Mouse (Mus musculus) induced T-regulatory cell, adult 2 months (primary cell): ENCODE results near the gene Dnm2.
"Not testable (repeated sequence)": the region's sequence is repeated elsewhere in the genome, so short reads cannot be mapped to it uniquely, and the experiment has no call there.

Experiments used
- DNase-seq: peaks from one replicate; pipeline ENCODE4 v3.0.0-alpha.2; 2012; ENCODE audit warnings: low read depth

The Dnm2 gene

DNA sequence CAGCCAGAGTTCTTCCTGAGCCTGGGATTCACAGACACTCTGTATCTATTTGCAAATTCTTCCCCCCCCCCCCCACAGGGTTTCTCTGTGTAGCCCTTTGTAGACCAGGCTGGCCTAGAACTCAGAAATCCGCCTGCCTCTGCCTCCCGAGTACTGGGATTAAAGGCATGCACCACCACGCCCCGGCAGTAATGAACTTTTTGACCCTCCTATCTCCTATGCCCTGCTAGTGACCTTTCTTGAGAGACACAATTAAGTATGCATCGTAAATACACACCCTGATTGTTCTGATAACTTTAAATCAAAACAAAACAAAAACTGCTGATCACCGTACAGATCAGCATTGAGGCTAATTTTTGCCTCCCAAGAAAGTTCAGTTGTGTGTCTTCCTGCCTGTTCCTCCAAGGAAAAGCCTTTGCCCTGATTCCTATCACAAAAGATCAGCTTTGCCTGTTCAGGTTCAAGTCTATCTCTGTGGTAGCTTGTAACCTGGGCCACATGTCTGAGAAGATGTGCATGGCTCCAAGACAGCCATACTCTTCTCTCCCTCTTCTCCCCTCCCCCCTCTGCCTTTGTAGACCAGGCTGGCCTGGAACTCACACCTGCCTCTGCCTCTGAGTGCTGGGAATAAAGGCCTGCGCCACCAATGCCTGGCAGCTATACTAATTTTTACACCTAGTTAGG, 31.7 kb downstream of the Dnm2 start:
- peak; percentile 21 for DNase-seq

DNA sequence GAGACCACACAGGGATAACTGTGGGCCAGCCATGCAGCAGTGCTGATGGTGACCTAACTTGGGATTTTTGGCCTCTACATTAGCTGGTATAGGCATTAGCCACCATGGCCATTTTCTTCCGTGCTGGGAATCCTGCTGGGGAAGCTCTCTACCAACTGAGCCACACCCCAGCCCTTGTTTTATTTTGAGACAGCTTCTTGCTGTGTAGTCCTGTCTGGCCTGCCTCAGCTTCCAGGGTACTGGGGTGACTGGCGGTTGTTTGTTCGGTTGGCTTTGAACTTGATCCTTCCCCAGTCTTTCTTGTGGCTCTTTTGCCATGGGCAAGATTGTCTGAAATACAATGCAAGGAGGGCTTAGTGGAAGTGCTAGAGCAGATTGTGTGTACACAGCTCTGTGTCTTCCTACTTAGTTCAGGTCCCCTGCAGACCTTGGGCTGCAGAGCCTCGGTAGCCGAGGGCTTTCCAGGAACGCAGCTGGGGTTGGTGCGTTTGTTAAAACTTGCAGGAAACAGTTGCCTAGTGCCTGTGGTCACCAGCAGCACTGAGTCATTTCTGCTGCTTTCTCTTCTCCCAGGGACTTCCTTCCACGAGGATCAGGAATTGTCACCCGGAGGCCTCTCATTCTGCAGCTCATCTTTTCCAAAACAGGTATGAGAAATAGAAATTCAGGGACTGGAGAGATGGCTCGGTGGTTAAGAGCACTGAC, 32.4 kb downstream of the Dnm2 start:
- no peak for DNase-seq

DNA sequence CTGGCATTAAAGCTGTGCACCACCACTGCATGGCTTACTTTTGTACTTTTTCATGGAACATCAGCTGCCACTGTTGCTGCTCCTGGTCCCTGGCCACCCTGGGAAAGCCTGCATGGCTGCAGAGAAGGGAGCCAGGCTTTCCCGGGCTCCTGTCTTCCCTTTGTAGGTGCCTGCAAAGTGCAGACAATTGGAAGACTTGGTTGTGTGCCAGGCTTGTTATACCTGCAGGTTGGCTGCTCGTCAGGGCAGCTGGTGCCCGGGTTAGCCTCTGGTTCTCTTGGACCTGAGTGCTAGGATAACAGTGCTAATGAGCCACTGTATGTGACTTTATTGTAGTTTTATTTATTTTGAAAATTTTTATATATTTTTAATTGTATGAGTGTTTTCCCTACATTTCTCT, 34.1 kb downstream of the Dnm2 start:
- no peak for DNase-seq

DNA sequence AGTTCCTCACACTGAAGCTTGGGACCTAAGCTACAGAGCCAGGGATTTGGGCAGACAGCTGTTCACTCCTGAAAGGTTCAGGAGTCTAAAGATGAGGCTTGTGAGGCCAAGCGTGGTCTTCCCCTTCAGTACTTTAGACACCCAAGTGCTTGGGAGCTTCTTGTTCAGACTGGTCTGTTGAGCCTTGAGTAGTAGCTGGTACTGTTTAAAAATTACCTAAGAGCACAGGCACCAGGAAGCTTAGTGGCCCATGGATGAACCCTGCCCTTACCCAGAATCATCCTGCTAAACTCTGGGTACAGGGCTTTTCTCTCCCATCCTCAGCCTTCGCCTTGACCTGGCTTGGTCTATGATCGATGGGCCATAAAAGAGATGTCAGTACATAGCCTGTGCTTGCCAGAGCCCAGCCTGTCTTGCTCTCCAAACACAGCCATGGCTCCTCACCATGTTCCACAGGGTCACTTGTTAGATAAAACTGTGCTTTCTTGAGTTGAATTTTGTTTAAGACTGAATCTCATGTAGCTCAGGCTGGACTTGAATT, 35.8 kb downstream of the Dnm2 start:
- DNase-seq = no peak

DNA sequence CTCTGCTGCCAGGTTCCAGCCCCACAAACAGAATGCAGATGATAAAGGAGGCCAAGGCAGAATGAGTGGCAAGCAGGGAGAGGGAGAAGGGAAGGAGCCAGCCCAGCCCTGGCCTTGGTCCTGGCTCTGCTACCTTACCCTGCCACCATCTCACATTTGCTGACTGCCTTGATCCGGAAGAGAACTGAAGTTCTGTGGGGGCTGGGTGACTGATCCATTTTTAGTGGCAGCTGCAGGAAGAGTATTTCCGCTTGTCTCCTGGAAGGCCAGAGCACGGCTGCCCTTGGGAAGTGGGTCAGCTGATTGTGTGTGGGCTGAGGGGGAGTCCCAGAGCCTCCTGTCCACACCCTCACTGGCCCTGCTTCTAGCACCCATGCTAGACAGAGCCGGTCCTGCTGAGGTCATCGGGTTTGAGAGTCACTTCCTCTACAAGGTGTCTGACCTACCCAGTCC, 38.5 kb downstream of the Dnm2 start:
- DNase-seq = peak; percentile 35

DNA sequence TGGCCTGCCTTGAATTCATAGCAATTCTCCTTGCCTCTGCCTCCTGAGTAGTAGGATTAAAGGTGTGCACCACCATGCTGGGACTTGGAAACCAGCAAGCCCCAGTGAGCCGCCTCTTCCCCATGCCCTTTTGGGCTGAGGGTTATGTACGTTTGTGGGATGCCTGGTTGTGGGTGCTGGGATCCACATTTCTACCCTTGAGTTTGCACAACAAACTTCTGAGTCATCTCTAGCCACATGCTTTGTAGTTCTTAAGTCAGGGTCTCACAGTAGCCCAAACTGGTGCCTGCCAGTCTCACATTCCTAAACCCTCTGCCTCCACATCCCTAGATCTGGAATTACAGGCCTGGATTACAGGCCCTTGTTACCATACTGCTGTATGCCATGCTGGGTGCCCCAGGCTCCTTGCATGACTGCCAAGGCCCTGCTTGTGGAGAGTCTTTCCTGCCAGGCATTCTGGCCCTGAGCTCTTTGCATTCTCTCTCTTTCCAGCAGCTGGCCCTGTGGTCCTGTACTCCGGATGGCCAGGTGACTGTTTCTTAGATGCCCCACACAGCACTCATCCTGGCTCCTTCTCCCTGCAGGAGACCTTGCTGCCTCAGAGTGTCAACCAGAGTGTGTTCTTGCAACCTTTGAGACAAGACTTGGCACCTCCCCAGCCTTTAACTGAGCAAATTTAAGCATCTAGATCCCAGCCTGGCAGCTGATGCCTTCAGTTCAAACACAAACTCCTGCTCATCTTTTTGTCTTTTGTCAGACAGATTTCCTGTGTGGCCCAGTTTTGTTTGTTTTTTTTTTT, 39.3 kb downstream of the Dnm2 start:
- no peak for DNase-seq

DNA sequence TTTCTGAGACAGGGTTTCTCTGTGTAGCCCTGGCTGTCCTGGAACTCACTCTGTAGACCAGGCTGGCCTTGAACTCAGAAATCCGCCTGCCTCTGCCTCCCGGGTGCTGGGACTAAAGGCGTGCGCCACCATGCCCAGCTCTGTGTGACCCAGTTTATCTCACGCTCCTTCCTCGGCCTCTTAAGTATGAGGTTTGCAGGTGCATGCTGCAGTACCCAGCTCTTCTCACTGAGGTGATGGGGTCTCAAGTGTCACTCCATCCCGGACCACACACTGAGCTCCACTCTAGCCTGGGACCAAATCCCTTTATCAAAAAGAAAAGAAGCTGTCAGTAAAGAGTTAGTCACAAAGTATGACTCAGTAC, 39.8 kb downstream of the Dnm2 start:
- DNase-seq = not testable (repeated sequence)

DNA sequence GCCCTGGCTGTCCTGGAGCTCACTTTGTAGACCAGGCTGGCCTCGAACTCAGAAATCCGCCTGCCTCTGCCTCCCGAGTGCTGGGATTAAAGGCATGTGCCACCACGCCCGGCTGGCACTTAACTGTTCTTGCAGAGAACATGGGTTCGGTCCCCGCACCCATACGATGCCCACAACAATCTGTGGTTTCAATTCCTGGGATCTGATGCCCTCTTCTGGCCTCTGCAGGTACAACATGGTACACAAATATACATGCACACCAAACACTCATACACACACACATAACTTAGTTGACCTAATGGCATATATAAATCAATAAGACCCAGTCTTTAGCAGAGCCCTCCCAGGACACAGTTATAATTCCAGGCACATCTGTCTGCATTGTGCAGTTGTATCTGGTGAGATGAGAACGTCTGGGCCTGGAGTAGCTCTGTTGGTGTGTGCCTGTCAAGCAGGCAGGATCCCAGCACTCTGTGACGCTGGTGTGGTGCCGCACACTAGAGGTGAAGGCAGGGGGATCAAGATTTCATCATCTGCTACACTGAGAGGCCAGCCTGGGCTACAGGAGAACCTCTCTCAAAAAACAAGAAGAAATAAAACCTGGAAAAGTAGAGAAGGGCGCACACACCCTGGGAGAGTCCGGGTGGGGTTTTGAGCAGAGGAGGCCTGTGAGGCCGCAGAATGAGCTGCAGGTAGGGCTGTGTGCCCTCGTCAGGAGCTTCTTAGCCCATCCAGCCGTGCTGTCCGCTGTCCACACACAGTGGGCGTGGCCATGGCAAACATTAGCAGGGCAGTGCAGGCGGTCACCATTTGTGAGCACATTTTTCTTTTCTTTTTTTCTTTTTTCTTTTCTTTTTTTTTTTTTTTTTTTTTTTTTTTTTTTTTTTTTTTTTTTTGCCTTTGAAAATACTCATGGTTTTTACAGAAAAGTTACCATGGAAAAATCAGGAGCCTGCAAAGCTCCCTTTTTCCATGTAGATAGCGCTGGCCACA, 44.6 kb downstream of the Dnm2 start:
- peak; percentile 79 for DNase-seq

DNA sequence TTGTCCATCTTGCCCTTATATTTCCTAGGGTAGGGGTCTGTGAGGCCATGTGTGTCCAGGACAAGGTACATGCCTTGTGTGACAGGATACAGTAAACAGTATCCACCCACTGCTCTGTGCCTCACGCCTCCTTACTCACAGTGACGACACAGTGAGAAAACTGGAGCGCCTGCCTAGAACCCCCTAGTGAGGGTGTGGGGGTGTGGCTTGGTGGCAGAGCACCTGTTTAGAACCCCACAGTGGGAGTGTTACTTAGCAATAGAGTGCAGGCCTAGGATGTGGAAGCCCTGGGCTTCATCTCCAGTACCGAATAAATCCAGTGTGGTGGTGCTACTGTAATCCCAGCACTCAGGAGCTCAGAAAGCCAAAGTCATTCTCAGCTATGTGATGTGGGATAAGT, 48.2 kb downstream of the Dnm2 start:
- no peak for DNase-seq

DNA sequence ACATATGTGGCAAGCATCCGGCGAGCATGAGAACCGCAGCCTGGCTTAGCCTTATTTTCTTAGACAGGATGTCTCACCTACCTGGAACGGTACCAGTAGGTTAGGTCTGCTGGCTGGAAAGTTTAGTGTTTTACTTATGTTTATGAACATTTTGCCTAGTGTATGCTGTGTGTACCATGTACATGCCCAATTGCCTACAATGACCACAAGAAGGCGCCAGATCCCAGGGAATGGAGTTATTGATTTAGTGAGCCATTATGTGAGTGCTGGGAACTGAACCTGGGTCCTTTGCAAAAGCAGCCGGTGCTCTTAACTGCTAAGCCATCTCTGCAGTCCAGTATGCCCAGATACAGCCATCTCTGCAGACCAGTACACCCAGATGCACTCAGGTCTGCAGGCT, 53.0 kb downstream of the Dnm2 start:
- peak; percentile 30 for DNase-seq

DNA sequence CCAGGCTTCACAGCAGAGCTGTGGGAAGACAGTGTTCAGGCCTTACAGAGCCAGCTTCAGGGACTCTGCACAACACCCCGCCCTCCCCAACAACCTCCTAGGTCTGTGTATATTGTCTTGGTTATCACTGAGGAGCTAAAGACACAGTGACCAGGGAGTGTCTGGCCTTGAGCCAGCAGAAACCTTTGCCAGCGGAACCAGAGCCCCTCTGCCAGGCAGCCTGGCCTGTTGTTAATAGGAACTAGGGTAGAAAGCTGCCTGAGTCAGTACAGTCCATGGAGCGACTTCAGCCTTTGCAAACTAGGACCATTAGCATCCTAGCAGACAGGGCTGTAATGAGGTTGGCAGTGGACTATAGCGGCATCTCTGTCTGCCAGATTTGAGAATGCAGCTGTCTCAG, 59.4 kb downstream of the Dnm2 start:
- no peak for DNase-seq

DNA sequence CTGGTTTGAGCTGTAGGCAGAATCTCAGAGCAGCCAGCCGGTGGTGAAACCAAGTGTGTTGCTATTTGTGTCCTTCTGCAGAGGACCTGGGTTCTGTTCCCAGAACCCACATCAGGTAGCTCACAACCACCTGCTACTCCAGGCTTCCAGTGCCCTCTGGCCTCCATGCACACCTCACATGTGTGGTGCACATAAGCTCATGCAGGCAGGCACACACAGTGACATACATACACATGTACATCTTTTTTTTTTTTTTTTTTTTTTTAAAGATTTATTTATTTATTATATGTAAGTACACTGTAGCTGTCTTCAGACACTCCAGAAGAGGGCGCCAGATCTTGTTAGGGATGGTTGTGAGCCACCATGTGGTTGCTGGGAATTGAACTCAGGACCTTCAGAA, 63.5 kb downstream of the Dnm2 start:
- DNase-seq = not testable (repeated sequence)

DNA sequence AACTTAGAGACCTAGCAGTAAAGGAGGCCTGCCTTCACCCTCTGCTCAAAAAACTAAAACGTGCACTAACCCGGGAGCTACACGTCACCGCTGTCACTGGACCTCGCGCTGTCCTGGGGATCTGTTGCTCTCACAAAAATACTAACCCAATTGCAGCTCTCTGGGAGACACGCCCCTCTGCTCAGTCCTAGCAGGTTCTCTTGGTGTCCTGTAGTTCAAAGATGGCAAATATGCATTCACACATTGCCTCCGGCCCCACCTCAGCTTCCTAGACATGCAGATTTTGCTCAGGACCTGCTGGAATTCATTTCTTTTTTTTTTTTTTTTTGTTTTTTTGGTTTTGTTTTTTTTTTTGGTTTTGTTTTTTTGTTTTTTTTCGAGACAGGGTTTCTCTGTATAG, 66.0 kb downstream of the Dnm2 start:
- no peak for DNase-seq

DNA sequence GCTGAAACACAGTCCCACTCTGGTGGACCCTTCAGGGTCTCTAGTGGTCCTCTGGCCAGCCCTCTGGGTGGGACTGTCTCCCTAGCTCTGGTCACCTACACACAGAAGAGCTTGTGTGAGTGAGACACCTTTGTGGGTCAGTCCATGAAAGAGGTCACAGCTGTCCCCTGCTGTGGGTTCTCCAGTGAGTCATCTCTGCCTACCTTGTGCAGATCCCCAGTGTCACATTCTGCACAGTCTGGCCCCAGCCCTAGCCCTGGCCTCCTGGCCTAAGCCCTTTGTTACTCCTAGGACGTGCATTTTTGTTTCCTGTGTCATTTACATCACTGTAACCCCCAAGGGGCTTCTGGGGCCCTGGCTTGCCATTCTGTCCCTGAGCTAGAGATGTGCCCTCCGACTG, 69.2 kb downstream of the Dnm2 start:
- DNase-seq = no peak

DNA sequence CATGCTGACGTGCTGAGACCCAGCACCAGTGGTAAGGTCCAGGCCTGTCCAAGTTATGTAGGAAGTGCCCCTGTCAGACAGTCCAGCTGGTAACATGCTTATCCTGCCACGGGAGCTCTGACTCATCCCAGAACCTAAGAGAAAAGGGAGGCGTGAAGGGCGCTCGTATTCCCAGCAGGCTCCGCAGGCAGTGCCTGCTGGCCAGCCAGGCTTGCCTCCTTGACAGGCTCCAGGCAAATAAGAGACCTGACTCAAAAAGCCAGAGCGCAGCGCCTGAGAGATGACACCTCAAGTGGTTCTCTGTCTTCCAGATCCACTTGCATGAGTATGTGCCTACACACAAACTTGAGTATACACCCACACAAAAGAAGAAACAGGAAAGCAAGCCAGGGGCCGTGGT, 70.0 kb downstream of the Dnm2 start:
- no peak for DNase-seq

DNA sequence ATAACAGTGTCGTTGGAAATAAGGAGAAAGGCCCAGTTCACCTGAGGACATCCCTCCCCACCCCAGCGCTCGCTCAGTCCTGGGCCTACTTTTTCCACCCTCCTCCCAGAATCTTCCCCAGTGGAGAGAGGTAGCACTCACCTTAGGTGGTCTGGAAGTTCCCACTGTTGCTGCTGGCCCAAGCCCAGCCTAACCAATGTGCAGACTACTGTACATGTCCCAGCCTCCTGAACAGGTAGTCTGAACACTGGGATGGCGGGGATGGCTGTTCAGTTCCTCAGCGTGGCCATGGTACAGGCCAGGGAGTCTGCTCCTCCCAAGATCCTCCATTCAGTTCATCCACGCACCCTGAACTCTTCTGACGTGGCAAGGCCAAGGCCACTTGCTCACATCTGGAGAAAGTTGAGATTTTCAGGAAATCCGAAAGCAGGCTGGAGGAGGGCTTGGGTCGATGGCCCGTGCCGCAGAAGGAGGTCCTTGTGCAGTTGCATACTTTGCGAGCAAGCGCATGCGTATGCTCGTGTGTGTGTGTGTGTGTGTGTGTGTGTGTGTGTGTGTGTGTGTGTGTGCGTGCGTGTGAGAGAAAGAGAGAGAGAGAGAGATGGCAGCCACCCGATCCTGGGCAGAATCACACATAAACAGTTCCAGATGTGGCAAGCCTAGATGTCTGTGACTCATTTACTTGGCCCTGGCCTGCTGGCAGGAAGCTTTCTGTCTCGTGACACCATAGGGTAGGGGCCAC, 71.8 kb downstream of the Dnm2 start:
- no peak for DNase-seq

DNA sequence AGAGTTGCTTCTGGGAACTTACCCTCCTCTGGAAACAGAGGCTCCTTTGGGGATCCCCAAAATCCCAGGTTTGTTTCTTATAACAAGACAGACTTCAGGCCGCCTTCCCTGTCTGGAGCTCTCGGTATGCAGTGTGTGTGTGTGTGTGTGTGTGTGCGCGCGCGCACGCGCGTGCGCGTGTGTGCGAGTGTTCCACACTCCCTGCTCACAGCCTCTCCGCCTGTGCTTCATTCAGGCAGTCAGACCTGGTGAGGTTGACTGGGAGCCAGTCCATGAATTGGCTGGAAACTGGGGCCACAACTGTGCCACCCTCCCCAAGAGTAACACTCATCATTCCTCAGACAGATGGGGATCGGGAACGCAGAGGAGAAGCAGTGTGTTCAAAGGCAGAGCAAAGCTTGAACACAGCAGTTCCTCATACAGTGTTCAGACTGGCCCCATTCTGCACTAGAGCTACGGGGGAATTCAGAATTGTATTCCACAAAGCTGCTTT, 72.4 kb downstream of the Dnm2 start:
- DNase-seq = no peak

DNA sequence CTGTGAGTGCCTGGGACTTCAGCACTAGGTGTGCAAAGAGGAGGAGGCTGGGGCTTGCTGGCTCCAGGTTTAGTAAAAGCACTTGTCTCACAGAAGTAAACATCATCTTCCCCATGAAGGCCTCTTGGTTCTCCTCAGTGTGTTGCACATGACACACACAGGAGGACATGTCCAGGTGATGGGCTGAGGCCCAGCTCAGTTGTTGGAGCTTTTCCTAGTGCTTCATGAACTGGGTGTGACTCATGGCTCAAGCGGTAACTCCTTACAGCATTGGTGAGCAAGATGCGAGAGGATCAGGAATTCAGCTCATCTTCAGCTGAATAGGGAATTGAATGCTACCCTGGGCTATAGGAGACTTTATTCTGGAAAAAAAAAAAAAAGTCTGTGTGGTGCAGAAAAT, 73.0 kb downstream of the Dnm2 start:
- DNase-seq = no peak

DNA sequence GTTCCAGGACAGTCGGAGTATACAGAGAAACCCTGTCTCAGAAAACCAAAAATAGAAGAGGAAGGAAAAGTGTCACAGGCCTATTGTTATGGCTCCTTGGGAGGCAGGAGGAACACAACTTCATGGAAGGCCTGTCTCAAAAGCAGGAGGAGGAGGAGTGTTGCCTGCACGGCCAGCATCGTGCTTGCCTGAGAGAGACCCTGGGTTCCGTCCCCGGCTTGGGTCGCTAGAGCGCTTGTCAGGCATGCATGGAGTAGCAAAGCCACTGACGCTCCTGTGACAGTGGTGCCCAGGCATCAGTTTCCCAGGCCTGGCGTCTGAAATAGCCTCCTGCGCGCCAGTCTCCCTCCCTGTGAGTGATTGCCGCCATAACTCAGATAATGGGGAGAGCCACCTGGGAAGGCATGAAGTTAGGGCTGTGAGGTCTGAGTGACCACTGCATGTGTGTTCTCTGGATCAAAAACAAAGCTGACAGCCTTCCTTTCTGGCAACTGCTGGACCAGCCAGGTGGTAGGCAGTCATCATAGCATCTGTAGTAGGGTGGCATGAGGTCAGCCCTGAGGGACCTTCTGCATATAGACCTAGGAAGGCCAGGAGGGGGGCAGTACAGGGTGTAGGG, 73.7 kb downstream of the Dnm2 start:
- DNase-seq = no peak

DNA sequence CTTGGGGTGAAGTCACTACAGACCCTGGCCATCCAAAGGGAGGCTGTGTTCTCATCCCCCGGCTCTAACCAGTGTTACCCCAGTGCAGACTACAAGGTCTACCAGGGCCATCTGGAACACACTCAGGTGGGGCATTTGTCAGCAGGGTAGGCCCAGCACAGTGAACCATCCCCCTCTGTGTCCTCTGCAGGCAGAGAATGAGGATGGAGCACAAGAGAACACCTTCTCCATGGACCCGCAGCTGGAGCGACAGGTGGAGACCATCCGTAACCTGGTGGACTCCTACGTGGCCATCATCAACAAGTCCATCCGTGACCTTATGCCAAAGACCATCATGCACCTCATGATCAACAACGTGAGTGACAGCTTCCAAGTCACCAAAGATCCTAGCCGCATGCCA, 78.6 kb downstream of the Dnm2 start:
- DNase-seq = no peak
